Mouse (Mus musculus) embryonic facial prominence, embryonic 15.5 days (tissue): Measurements from ENCODE around the gene Kif3a. TPM values are rescaled to one million over a fixed set of nuclear protein-coding genes. Genes with fewer than 3 reads are reported as not detected.

Experiments
- ATAC-seq: fragments of 200-750 bp; cut with Nextera tagmentation; 2 replicates; pipeline ENCODE4 v1.8.0; 2017; ENCODE audit warnings: low read depth, moderate TSS enrichment; ENCODE audit not compliant: insufficient number of reproducible peaks, low FRiP score, low TSS enrichment
- H3K27ac ChIP-seq: fragments of 300-500 bp; sonication (generic); replicated peaks from 2 replicates; pipeline ENCODE4 v1.5.1; 2015; ENCODE audit warnings: mild to moderate bottlenecking, inconsistent platforms
- H3K27me3 ChIP-seq: fragments of 300-500 bp; sonication (generic); 2 replicates; pipeline ENCODE4 v1.6.1; 2015; ENCODE audit warnings: inconsistent platforms
- H3K36me3 ChIP-seq: fragments of 300-500 bp; sonication (generic); 2 replicates; pipeline ENCODE4 v1.6.1; 2015; ENCODE audit warnings: mild to moderate bottlenecking, inconsistent platforms
- H3K4me1 ChIP-seq: fragments of 300-500 bp; sonication (generic); 2 replicates; pipeline ENCODE4 v1.6.1; 2015; ENCODE audit warnings: inconsistent platforms
- H3K4me2 ChIP-seq: fragments of 300-500 bp; sonication (generic); replicated peaks from 2 replicates; pipeline ENCODE4 v1.6.1; 2015; ENCODE audit warnings: mild to moderate bottlenecking, inconsistent platforms
- H3K4me3 ChIP-seq: fragments of 300-500 bp; sonication (generic); replicated peaks from 2 replicates; pipeline ENCODE4 v1.5.1; 2015; ENCODE audit warnings: mild to moderate bottlenecking, inconsistent platforms
- H3K9ac ChIP-seq: fragments of 300-500 bp; sonication (generic); 2 replicates; pipeline ENCODE4 v1.6.1; 2015; ENCODE audit warnings: inconsistent platforms
- H3K9me3 ChIP-seq: fragments of 300-500 bp; sonication (generic); replicated peaks from 2 replicates; pipeline ENCODE4 v1.6.1; 2016; ENCODE audit warnings: inconsistent platforms
- WGBS: fragments of 180-500 bp; shearing (Covaris S2); methylation state at CpG from one replicate; pipeline ENCODE4 v1.1.7; 2015; 5-methylcytosine and 5-hydroxymethylcytosine counted together
- polyA plus RNA-seq: library from polyadenylated mRNA; unstranded; fragments of >200 nt; fragmentation: Nextera tagmentation; extraction: Ambion mirVana; gene quantifications from 2 replicates; pipeline ENCODE4 v1.2.1, GENCODE M21; 2015

Gene Kif3a
- 85.7 and 92.0 TPM in 2 replicates for polyA plus RNA-seq

GRCm38 (mm10) chr11:53567224-53568014 is at the start of gene Kif3a:
TSS of gene Kif3a (plus strand) at chr11:53567379.
- Histone ChIP-seq H3K27me3 (no peaks in the 10 kb centered on the region), H3K27ac (peak within 1 kb of the TSS; percentile 17; the same call in 1 of the 2 replicates), H3K4me2 (peak within 1 kb of the TSS; percentile 76), H3K4me1 (peaks cover 12% of the 10 kb centered on the region; the same call in 1 of the 2 replicates), H3K9me3 (no peaks in the 10 kb centered on the region), H3K9ac (peak within 1 kb of the TSS; percentile 63), H3K36me3 (peaks cover 12% of the 10 kb centered on the region; the same call in 1 of the 2 replicates), H3K4me3 (peak within 1 kb of the TSS; percentile 66)
- WGBS: under 1% methylated on average over 64 of the region's 69 CpGs
- ATAC-seq: peak; percentile 96

DNA sequence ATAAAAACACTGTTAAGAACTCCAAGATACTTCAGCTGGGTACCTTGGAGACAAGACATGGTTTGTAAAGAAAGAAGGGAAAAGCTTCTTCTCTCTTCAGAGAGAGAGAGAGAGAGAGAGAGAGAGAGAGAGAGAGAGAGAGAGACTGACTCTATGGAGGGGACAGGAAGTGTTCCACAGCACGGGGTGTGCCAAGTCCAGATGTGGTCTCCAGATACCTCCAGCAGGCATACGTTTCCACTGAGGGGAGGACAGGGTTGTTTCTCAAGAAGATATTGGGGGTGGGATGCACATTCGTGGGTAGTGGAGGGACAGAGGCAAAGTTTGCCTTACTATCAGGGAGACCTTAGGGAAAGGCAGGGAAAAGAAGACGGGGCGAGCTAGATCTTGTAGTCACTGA is 48.4 kb upstream of the Kif3a start:
- 37% methylated on average over 5 of the region's 5 CpGs for WGBS
- H3K4me1 ChIP-seq: peaks cover 54% of the 10 kb centered on the region
- no peaks in the 10 kb centered on the region for H3K36me3 ChIP-seq
- ATAC-seq: no peak
- H3K9me3 ChIP-seq: no peaks in the 10 kb centered on the region
- H3K27me3 ChIP-seq: no peaks in the 10 kb centered on the region
- peak overlapping the region; percentile 69; the same call in 1 of the 2 replicates for H3K9ac ChIP-seq
- H3K27ac ChIP-seq: peak overlapping the region; percentile 93
- H3K4me3 ChIP-seq: peak overlapping the region; percentile 81
- peak overlapping the region; percentile 78 for H3K4me2 ChIP-seq

GRCm38 (mm10) chr11:53519207-53520121 is 47.7 kb upstream of the Kif3a start, which contains the start of gene Sept8:
TSS of gene Sept8 (plus strand) at chr11:53519257.
- Histone ChIP-seq H3K9ac (peak within 1 kb of the TSS; percentile 69), H3K4me3 (peak within 1 kb of the TSS; percentile 81), H3K27me3 (no peaks in the 10 kb centered on the region), H3K4me2 (peak within 1 kb of the TSS; percentile 78), H3K4me1 (peaks cover 60% of the 10 kb centered on the region), H3K27ac (peak within 1 kb of the TSS; percentile 93), H3K36me3 (no peaks in the 10 kb centered on the region), H3K9me3 (no peaks in the 10 kb centered on the region)
- 3% methylated on average over 79 of the region's 79 CpGs for WGBS
- ATAC-seq: peak; percentile 82

GRCm38 (mm10) chr11:53520122-53520978 is 46.8 kb upstream of the Kif3a start:
- peak overlapping the region; percentile 81 for H3K4me3 ChIP-seq

DNA sequence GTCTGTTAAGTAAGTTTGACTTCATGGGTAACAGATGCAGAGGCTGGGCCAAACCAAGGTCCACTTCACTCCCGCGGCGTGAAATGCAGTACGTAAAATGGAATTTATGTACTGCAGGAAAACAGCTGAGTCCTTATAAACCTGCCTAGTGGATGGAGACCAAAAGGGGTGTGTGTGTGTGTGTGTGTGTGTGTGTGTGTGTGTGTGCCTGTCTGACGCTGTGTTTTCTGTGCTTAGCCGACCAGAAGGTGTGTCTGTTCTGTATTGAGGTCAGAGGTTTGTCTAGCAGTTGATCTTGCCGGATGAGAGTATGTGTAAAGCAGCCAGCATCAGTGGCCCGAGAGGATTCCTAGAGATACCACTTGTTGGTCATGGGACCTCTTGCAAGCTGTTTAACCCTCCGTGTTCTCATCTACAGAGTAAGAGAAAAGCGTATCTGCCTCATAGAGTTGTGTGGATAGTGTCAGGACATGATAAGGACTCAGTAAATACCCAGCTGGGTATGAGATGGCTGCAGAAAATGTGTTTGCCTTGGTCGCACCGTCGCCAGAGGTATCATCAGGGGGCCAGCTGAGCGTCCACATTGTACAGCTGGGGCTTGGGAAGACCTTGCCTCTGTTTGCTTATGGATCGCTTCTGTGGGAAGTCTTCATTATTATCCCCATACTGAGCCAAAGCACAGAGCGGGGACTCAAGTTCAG is 45.9 kb upstream of the Kif3a start:
- peak overlapping the region; percentile 93 for H3K27ac ChIP-seq
- H3K9me3 ChIP-seq: no peaks in the 10 kb centered on the region
- peak overlapping the region; percentile 81 for H3K4me3 ChIP-seq
- peaks cover 75% of the 10 kb centered on the region for H3K4me1 ChIP-seq
- H3K27me3 ChIP-seq: no peaks in the 10 kb centered on the region
- H3K4me2 ChIP-seq: peak overlapping the region; percentile 78
- no peak for ATAC-seq
- no peaks in the 10 kb centered on the region for H3K36me3 ChIP-seq
- no peak overlapping the region for H3K9ac ChIP-seq
- WGBS: 42% methylated on average over 16 of the region's 16 CpGs

More at GRCm38 (mm10) chr11:53520122-53520978, 46.8 kb upstream of the Kif3a start:
- H3K9me3 ChIP-seq: no peaks in the 10 kb centered on the region
- WGBS: under 1% methylated on average over 24 of the region's 24 CpGs
- peak overlapping the region; percentile 78 for H3K4me2 ChIP-seq
- no peaks in the 10 kb centered on the region for H3K27me3 ChIP-seq
- peaks cover 68% of the 10 kb centered on the region for H3K4me1 ChIP-seq
- peak overlapping the region; percentile 93 for H3K27ac ChIP-seq
- H3K9ac ChIP-seq: peak overlapping the region; percentile 69
- ATAC-seq: peak; percentile 51
- no peaks in the 10 kb centered on the region for H3K36me3 ChIP-seq

DNA sequence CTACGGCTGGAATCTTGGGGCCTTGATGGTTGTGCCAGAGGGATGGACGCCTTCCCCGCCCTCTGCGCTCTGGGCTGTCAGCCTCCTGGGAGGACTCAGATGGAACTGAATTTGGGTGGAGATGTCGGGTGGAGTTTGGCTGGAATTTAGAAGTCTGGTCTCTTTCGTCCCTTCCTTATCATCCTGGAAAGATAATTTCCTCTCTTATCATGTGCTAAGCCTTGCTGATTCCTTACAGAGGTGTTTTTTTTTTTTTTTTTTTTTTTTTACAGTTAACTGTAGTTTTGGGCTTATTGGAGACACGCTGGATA is 45.4 kb upstream of the Kif3a start:
- WGBS: 68% methylated on average over 7 of the region's 7 CpGs
- H3K9me3 ChIP-seq: no peaks in the 10 kb centered on the region
- no peak for ATAC-seq
- H3K27me3 ChIP-seq: no peaks in the 10 kb centered on the region
- peak overlapping the region; percentile 81 for H3K4me3 ChIP-seq
- peak overlapping the region; percentile 93; the same call in 1 of the 2 replicates for H3K27ac ChIP-seq
- no peak overlapping the region for H3K9ac ChIP-seq
- H3K36me3 ChIP-seq: no peaks in the 10 kb centered on the region
- H3K4me1 ChIP-seq: peaks cover 75% of the 10 kb centered on the region
- peak overlapping the region; percentile 78 for H3K4me2 ChIP-seq

- no peak overlapping the region for H3K4me3 ChIP-seq
- H3K27ac ChIP-seq: no peak overlapping the region
- no peak overlapping the region for H3K9ac ChIP-seq
- ATAC-seq: no peak
- H3K9me3 ChIP-seq: no peaks in the 10 kb centered on the region
- WGBS: 89% methylated on average over 3 of the region's 3 CpGs
- H3K4me1 ChIP-seq: peaks cover 71% of the 10 kb centered on the region
- H3K4me2 ChIP-seq: no peak overlapping the region
- H3K36me3 ChIP-seq: no peaks in the 10 kb centered on the region
- H3K27me3 ChIP-seq: no peaks in the 10 kb centered on the region
Observed at GRCm38 (mm10) chr11:53522362-53522761, 44.8 kb upstream of the Kif3a start.

DNA sequence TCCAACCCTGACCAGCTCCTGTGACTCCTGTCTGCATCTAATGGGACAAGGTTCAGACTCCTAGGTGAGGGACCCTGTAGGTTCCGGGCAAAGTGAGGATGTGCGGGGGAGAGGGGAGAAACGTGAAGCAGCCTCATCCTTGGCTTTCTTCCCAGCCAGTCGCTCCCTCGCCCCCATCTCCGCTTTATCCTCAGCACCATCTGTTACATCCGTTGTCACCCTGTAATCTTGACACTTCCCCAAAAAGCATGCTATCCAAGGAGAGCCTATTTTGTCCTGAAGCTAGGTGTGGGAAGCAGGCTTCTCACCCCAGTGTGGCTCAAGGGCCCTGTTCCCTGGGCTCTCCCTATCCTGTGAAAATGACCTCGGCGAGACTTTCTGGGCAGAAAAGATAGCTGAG is 44.2 kb upstream of the Kif3a start:
- ATAC-seq: no peak
- H3K4me1 ChIP-seq: peaks cover 74% of the 10 kb centered on the region
- no peaks in the 10 kb centered on the region for H3K27me3 ChIP-seq
- WGBS: 51% methylated on average over 9 of the region's 9 CpGs
- no peak overlapping the region for H3K4me2 ChIP-seq
- H3K9me3 ChIP-seq: no peaks in the 10 kb centered on the region
- no peak overlapping the region for H3K4me3 ChIP-seq
- no peaks in the 10 kb centered on the region for H3K36me3 ChIP-seq
- H3K9ac ChIP-seq: no peak overlapping the region
- H3K27ac ChIP-seq: no peak overlapping the region

- H3K9me3 ChIP-seq: no peaks in the 10 kb centered on the region
- no peak overlapping the region for H3K4me2 ChIP-seq
- no peaks in the 10 kb centered on the region for H3K36me3 ChIP-seq
- H3K4me3 ChIP-seq: no peak overlapping the region
- no peaks in the 10 kb centered on the region for H3K27me3 ChIP-seq
- ATAC-seq: no peak
- 53% methylated on average over 14 of the region's 14 CpGs for whole genome bisulfite sequencing
- no peak overlapping the region for H3K9ac ChIP-seq
- peaks cover 79% of the 10 kb centered on the region for H3K4me1 ChIP-seq
- no peak overlapping the region for H3K27ac ChIP-seq
Observed at GRCm38 (mm10) chr11:53523545-53524405, 43.4 kb upstream of the Kif3a start.
